Mouse (Mus musculus) kidney, adult 9 months (tissue): ENCODE data around the gene Prune2.
A peak's percentile ranks its signal among the peaks of the same experiment; 100 is the strongest.

Source experiments
- DNase-seq: peaks from one replicate; pipeline ENCODE4 v3.0.0; 2022

Gene Prune2

GRCm38 (mm10) chr19:17006220-17006907, 50.4 kb downstream of the Prune2 start:
- no peak for DNase-seq

DNA sequence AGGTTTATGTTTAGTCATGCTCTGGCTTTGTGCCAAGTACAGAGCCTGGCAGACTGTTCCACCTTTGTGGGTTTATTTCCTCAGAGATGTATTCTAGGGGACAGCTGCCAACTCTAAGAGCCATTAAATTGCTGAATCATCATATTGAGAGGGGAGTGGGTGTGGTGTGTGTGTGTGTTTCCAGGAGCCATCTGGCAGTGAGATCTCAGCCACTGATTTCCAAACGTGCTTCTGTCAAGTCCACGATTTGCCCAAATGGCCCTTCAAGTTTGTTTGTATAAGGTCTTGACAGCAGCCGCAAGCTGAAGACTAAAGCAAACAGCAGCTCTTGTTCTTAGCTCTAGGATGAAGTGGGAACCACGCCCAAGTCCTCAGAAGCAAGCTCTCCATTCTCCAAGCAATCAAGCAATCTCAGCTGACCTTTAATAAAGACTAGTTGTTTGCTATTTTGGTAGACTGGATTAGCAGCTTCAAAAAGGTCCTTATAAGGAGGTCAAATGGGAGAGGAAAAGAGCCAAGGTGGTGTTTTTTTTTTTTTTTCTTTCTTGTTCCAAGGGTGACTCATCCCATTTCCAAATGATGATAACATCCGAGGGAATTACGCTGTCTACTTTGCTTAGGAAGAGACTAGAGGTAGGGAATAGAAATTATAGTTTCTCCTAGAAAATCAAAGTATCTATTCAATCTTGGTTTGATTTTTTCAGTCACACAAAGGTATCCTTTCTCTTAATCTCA, 55.5 kb downstream of the Prune2 start:
- DNase-seq = peak; percentile 26

- DNase-seq = no peak
These were observed 57.2 kb downstream of the Prune2 start for GRCm38 (mm10) chr19:17013085-17013484.

- no peak for DNase-seq
These were observed 58.6 kb downstream of the Prune2 start for GRCm38 (mm10) chr19:17014337-17015124.

- no peak for DNase-seq
These were observed 68.8 kb downstream of the Prune2 start for GRCm38 (mm10) chr19:17024748-17025147.

- DNase-seq = peak; percentile 68
These were observed 74.4 kb downstream of the Prune2 start for GRCm38 (mm10) chr19:17030276-17030675.

DNA sequence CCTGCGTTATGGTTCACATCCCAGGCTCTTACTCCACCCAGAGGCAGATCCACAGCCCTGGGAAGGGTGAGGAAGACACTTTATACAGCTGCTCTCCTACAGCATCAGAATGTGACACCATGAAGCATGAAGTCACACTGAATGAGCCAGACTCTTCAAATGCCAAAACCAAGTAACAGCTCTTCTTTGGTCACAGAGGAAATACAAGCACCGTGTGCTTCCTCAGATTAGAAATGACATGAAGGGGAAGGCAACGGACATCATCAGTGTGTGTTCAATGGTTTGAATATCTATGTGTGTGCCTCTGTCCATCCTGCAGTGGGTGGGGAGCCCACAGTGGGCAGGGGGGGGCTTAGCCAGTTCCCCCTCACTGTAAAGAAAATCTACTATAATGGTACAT, 76.4 kb downstream of the Prune2 start:
- DNase-seq = no peak

- no peak for DNase-seq
These were observed 91.0 kb downstream of the Prune2 start for GRCm38 (mm10) chr19:17046961-17047360.

DNA sequence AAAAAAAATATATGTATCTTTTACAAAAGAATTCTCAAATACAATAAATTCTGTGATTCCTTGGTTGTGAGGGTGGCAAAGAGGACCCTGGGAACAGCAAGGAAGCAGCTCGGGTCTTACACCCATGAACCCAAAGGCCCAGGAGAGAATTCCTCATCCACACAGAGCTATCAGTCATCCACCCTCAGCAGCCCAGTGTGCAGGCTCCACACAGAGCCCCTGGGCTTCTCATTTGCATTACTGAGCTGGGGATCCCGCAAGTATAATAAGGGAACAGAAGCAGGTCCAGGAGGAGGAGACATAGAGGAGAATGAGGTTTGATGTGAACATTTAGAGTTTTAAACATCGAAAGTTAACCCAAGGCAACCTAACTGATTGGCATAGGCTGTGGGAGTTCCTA, 100.0 kb downstream of the Prune2 start:
- no peak for DNase-seq

DNA sequence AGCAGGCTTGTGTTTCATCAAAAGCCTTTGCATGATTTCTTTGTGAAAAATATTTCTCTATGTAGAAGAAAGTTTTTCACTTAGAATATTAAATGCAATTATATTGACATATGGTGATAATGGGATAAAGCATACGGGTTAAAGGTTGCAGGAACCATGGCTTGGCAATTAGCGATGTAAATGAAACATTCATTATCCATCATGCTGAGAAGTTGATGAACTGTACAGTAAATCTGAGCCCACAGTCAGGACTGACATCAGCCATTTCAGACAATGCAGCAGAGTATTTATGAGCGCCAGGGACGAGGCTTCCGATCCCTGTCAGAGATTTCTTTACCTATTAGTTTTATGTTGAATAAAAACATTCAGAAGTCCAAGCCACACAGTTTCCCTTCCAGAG, 104.2 kb downstream of the Prune2 start:
- no peak for DNase-seq

DNA sequence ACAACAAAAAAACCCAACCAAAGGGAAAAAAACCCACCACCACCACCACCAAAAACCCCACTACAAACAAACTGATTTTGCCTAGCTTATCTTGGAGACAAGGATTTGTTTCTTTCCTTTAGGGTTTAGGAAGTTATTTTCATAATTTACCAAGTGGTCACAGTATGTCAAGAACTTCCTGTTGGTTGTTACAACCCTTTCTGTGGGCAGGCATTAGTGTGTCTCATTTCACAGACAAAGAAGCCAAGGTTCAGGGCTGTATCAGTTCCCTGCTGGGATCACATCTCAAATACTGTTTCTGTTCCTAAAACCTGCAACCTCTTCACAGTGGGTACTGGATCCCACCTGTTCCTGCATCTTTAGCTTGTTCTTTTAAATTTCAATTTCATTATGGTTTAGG, 108.5 kb downstream of the Prune2 start:
- no peak for DNase-seq

- no peak for DNase-seq
These were observed 113.1 kb downstream of the Prune2 start for GRCm38 (mm10) chr19:17069067-17069466.

- DNase-seq = no peak
These were observed 115.3 kb downstream of the Prune2 start for GRCm38 (mm10) chr19:17071205-17071604.

GRCm38 (mm10) chr19:17072245-17072644, 116.3 kb downstream of the Prune2 start:
- DNase-seq = no peak

GRCm38 (mm10) chr19:17078643-17079316, 122.9 kb downstream of the Prune2 start:
- DNase-seq = peak; percentile 4

DNA sequence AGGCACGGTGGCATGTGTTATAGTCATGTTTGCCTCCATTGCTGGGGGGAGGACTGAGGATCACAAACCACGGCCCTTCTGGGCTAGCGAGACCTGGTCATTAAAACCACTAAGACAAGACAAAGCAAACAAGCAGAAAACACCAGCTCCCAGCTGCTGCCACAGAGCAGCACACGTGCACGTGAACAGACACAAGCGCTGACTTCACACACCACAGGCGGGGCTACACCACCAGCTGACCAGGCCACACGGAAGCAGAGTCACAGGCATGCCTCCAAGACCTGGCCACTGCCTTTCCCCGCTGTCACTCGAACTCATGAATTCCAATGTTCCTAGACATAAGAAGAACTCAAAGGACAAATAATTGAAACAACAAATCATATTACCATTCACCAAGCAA, 125.5 kb downstream of the Prune2 start:
- DNase-seq = no peak

GRCm38 (mm10) chr19:17094067-17094466, 138.1 kb downstream of the Prune2 start:
- no peak for DNase-seq

GRCm38 (mm10) chr19:17096338-17096737, 140.4 kb downstream of the Prune2 start:
- no peak for DNase-seq

DNA sequence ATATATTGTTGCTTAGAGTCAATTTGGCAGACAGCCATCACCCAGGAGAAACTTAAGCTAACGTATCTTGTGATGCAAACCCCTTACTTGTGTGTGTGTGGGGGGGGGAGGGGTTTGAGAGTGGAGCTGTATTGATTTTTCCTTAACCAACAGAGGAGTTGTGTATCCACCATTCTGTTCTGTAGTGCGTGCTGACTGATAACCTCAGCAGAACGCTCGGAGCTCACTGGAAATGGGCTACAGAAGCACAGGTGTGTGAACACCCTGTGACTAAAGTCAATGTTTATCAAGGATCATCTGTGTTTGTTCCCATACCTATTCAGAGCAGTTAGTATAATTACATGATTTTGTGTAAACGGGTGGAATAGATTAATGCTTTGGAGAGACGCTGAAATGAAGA, 141.3 kb downstream of the Prune2 start:
- no peak for DNase-seq

DNA sequence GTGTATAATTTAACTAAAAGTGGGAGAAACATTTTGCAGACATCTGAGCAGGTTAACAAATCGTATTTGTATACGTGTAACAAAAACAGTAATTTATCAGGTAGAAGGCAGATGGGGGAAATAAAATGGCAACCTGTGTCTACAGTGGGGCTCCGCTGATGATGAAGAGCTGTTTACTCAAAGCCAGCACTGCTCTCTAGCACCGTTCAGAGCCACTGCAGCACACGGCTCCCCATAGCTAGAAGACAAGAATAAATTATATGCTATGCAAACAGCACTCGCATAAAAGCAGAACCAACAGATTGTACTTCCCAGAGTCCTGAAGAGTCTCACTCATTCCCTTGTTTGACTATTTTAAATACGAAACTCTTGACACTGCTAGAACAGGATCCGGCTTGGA, 152.9 kb downstream of the Prune2 start:
- no peak for DNase-seq

- DNase-seq = peak; percentile 56
These were observed 168.3 kb downstream of the Prune2 start for GRCm38 (mm10) chr19:17124034-17124735.

DNA sequence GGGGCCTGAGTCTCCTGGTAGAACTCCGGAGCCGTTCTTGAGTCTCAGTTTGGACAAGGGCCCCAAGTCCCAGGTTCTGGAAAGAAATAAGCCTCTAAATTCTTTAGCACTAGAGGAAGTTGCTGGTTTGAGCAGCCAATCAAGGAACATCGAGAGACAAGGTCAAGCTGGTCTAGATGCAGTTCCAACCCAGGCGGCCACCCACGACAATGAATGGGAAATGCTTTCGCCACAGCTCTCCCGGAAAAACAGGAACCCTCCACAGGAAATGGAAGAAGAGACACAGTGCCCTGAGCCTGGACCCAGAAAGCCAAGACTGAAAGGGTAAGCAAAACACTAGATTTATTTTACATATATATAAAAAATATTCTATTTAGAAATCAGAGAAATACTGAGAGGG, 169.5 kb downstream of the Prune2 start:
- DNase-seq = no peak

- DNase-seq = no peak
These were observed 174.6 kb downstream of the Prune2 start for GRCm38 (mm10) chr19:17130544-17130943.
